Mouse (Mus musculus): ENCODE data around the gene Dbndd2.

Gene Dbndd2

DNA sequence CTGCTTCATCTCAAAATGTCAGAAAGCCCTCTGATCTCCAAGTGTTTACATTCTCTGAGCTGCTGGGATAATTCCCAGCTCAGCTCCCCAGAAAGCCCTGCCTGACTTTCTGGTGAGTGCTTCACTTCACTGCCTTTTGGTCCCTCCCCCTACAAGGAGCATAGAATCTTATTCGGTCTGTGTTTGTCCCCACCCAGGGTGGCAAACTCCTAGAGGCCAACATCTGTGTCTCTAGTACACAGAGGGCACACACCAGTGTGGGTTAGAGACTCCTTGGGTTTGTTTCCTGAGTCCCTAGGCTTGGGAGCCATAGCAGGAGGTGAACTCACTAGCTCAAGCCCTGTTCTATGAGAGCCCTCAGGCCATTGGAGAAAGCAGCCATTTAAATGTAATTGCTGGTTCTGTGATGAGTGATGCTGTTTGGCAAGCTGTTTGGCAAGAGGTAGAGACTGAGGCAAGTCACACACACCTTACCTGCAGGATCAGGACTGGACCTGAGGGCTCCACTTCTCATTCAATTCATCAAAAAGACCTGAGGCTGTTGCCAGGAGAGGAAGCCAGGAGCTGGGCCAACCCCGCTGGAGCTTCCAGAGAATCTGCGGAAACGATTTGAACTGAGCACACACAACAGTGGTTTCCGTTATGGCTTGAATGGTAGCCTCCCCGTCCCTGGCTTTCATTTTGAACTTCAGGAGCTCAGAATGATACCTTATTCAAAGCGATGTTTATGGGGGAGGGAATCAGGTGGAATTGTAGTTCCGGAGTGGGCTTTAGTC lies 54.9 kb downstream of the Dbndd2 start:
- DNase-seq (ENCODE audit: low read depth, low spot score) = no peak

- no peak for DNase-seq (ENCODE audit: low read depth, low spot score)
Observed at GRCm38 (mm10) chr2:164542132-164542531, 56.2 kb downstream of the Dbndd2 start.

GRCm38 (mm10) chr2:164542598-164542997 lies 56.7 kb downstream of the Dbndd2 start:
- no peak for DNase-seq (ENCODE audit: low read depth, low spot score)

Measured in CD4-positive, CD25-positive, alpha-beta regulatory T cell, adult 2 months (primary cell).